Mouse (Mus musculus): ENCODE measurements around the gene Camk2b. TPM values are rescaled to one million over a fixed set of nuclear protein-coding genes. Genes with fewer than 3 reads are reported as not detected.
"Not testable (repeated sequence)": the region's sequence is repeated elsewhere in the genome, so short reads cannot be mapped to it uniquely, and the experiment has no call there.

Camk2b gene
- polyA plus RNA-seq, 1 experiment from 2014 or later, result 21.4 TPM

DNA sequence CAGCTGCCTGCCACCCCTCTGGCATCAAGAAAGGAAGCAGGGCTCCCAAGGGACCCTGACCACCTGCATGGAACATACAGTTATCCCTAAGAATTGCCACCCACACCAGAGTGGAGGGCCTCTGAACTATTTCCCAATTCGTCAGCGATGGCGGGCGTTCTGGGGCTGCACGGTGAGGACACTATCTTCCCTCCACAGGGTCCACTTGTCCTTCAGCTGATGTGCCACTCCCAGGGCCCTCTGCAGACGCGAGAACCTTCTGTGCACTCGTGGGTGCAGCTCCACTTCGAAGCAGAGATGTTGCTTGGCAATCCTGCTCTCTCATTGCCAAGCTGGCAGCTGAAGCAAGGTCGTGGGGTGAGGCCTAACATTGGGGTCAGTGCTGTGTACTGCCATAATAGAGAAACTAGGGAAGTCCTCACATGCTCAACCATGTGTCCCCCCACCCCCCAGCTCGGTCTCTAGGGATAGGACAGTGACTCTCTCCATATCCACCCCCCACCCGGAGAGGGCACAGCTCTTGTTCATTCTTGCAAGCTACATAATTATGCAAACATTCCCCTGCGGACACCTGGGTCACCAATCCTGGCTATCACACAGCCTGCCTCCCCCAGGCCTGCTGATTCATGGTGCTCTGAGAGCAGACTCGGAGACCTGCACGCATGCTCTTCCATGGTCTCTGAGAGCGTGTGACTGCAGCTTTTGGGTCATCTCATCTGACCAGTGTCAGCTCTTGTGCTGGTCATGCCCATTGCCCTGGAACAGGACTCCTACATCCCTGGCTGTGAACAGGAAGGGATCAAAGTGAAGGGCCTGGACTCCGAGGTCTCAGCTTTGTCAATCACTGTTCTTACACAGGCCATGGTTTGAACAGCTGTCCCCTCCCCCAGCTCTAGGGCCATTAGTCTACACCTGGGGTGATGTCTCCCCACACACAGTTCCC is 45.0 kb downstream of the Camk2b start:
- Histone ChIP-seq H3K9me3 (no peaks in the 10 kb centered on the region), H3K4me3 (no peak overlapping the region), H3K4me2 (replicated peaks) (no peak overlapping the region), H3K27ac (no peak overlapping the region), H3K9ac (no peak overlapping the region), H3K27me3 (replicated peaks) (no peaks in the 10 kb centered on the region), H3K4me1 (no peaks in the 10 kb centered on the region), H3K36me3 (no peaks in the 10 kb centered on the region)
- WGBS, result 77% methylated on average over 17 of the region's 17 CpGs
- ATAC-seq (ENCODE audit: low FRiP score, low read depth), result no peak

DNA sequence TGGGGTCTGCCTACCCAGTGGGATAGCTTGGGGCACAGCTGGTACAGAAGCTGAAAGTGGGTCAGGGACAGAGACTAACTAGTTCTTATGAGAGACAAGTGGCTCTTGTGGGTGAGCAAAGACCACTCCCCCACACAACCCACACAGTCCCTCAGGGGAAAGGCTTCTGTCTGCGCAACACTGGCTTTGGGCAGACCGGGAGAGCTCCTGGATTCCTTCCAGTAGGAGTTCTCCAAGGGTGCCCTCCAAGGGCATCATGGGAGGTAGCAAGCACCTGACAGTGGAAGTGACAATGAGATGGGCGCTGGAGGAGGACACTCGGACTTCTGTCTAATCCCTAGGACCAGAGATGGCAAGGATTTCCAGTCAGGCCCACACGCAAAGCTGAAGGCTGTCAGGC is 45.8 kb downstream of the Camk2b start:
- Histone ChIP-seq H3K9ac (no peak overlapping the region), H3K9me3 (no peaks in the 10 kb centered on the region), H3K27ac (no peak overlapping the region), H3K27me3 (replicated peaks) (no peaks in the 10 kb centered on the region), H3K4me3 (no peak overlapping the region), H3K4me2 (replicated peaks) (no peak overlapping the region), H3K36me3 (no peaks in the 10 kb centered on the region), H3K4me1 (no peaks in the 10 kb centered on the region)
- no peak for ATAC-seq (ENCODE audit: low FRiP score, low read depth)
- 91% methylated on average over 5 of the region's 5 CpGs for WGBS

DNA sequence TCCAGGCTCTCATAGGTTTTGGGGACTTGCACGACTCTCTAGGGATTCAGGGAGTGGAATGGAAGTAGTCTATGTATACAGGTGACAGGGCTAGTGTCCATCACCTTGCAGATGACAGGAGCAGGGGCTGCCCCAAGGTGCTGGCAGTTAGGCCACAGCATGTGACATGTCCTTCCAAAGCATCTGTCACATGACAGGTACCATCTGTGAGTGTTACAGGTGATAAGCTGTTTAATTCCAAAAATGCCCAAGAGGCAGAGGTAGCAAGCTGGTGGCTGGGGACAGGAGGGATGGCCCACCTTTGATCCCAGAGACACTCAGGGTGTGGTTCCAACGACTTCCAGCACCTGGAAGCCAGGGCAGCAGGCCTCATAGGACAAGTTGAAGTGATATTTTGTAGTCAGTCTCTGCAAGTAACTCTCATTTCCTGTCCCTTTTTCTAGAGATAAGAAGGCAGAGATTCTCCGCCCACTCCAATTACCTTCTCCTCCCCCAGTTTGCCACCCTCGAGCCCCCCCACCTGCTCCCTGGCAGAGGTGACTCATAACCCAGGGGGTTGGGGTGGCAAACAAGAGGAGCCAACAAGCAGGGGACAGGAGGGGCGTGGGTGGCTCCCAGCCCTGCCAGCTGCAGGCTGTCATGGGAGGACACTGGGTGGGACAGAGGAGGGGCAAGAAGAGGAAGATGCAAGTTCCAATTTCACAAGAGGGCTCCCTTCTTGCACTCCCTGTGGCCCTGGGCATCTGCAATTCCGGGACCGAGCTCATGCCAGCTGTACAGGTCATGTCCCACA is 47.7 kb downstream of the Camk2b start:
- Histone ChIP-seq H3K27ac (no peak overlapping the region), H3K4me2 (replicated peaks) (no peak overlapping the region), H3K4me1 (no peaks in the 10 kb centered on the region), H3K36me3 (no peaks in the 10 kb centered on the region), H3K9ac (no peak overlapping the region), H3K27me3 (replicated peaks) (no peaks in the 10 kb centered on the region), H3K9me3 (no peaks in the 10 kb centered on the region), H3K4me3 (no peak overlapping the region)
- ATAC-seq (ENCODE audit: low FRiP score, low read depth), result no peak
- 71% methylated on average over 7 of the region's 7 CpGs for whole genome bisulfite sequencing

DNA sequence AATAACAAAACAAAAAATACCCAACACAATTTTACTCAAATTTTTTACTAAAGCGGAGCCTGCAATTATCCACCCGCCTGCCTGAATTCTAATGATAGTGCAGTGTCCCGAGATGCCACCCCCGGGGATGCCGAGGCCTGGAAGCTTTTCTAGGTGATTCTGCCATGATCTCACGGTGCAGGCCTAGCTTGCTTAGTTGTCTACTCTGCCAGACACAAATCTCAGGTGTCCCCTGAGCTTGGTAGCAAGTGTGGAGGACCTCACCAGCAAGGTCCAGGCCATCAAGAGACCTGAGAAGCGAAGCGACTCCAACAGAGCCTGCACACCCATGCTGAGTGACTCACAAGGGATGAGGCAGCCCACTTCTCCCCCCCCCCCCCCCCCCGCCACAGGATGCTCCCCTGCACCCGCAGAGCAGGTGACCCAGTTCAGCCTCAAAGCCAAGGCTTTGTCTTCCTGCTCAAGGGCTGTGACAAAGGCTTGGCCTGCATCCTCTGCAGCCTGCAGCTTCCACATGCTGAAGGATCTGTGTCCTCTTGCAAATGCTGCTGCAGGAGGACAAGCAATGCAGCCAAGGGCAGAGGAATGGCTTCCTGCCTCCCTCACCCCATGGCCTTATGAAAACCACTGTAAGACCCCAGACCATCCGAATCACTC is 48.5 kb downstream of the Camk2b start:
- no peaks in the 10 kb centered on the region for H3K9me3 ChIP-seq
- no peak for ATAC-seq (ENCODE audit: low FRiP score, low read depth)
- no peak overlapping the region for H3K27ac ChIP-seq
- H3K4me2 ChIP-seq (replicated peaks), result no peak overlapping the region
- H3K9ac ChIP-seq, result no peak overlapping the region
- WGBS, result 70% methylated on average over 10 of the region's 11 CpGs
- H3K4me3 ChIP-seq, result no peak overlapping the region
- H3K36me3 ChIP-seq, result no peaks in the 10 kb centered on the region
- no peaks in the 10 kb centered on the region for H3K27me3 ChIP-seq (replicated peaks)
- no peaks in the 10 kb centered on the region for H3K4me1 ChIP-seq

DNA sequence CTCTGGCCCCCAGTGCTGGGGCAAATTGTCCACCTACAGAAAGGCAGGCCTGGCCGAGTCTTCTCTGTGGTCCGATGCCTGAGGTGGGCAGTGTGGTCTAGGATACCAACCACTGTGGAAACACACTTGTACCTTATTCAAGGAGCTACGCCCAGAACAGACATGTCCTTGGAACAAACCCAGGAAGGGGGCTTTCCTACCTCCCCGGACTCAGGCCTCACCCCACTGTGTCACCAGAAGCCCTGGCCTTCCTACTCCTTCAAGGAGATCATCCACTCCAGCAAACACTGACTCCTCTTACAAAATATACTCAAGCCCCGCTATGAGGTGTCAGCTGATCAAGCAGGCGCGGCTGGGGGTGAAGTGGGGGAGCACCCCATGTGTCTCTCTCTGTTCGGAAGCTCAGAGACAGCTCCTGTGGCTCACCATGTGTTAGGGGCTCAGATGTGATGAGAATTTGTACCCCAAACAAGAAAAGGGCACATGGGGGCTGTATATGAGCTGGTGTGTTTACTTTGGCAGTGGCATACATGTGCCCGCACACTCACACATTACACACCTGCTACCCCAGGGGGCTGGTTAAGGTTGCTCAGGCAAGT is 49.3 kb downstream of the Camk2b start:
- H3K4me1 ChIP-seq, result no peaks in the 10 kb centered on the region
- no peak overlapping the region for H3K4me3 ChIP-seq
- no peak overlapping the region for H3K9ac ChIP-seq
- H3K36me3 ChIP-seq, result no peaks in the 10 kb centered on the region
- no peaks in the 10 kb centered on the region for H3K9me3 ChIP-seq
- H3K27ac ChIP-seq, result no peak overlapping the region
- H3K27me3 ChIP-seq (replicated peaks), result no peaks in the 10 kb centered on the region
- no peak for ATAC-seq (ENCODE audit: low FRiP score, low read depth)
- H3K4me2 ChIP-seq (replicated peaks), result no peak overlapping the region
- 73% methylated on average over 9 of the region's 9 CpGs for WGBS

DNA sequence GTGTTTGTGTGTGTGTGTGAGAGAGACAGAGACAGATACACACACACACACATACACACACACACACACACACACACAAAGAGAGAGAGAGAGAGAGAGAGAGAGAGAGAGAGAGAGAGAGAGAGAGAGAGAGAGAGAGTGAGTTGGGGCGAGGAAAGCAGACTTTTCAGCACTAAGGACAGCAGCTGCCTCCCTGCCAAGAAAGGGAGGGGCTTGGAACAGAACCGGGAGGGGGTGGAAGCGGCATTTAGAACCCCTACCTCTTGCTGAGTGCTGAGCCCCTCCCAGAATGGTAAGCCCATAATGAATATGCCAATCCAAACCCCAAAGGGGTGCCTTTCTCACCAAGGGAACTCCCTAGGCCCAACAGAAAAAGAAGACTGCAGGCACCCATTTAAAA is 49.8 kb downstream of the Camk2b start:
- Histone ChIP-seq H3K4me1 (no peaks in the 10 kb centered on the region), H3K9ac (no peak overlapping the region), H3K9me3 (no peaks in the 10 kb centered on the region), H3K4me2 (replicated peaks) (no peak overlapping the region), H3K4me3 (no peak overlapping the region), H3K36me3 (no peaks in the 10 kb centered on the region), H3K27ac (no peak overlapping the region), H3K27me3 (replicated peaks) (no peaks in the 10 kb centered on the region)
- 0% methylated on average over 3 of the region's 3 CpGs for WGBS
- no peak for ATAC-seq (ENCODE audit: low FRiP score, low read depth)

DNA sequence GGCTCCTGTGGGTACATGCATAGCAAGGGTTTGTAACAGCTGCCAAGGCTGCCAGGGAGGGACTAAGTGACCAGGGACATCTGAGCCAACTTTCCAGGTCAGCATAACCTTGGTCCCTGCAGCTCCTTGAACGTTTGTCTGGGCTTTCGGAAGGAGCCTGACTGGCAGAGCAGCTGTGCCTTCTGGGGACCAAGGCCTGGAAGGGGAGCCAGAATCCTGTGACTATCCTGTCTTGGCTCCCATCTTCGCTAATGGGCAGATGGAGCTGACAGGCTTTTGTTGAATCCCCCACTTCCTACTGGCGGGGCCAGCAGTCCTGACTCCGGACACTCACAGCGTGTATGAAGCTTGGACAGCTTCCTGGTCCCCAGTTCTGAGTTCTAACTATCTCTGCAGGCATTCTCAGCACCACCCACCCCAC is 51.1 kb downstream of the Camk2b start:
- ATAC-seq (ENCODE audit: low FRiP score, low read depth), result no peak
- Histone ChIP-seq H3K27ac (no peak overlapping the region), H3K9me3 (no peaks in the 10 kb centered on the region), H3K27me3 (replicated peaks) (no peaks in the 10 kb centered on the region), H3K9ac (no peak overlapping the region), H3K36me3 (no peaks in the 10 kb centered on the region), H3K4me3 (no peak overlapping the region), H3K4me1 (no peaks in the 10 kb centered on the region), H3K4me2 (replicated peaks) (no peak overlapping the region)
- WGBS, result 76% methylated on average over 6 of the region's 6 CpGs

DNA sequence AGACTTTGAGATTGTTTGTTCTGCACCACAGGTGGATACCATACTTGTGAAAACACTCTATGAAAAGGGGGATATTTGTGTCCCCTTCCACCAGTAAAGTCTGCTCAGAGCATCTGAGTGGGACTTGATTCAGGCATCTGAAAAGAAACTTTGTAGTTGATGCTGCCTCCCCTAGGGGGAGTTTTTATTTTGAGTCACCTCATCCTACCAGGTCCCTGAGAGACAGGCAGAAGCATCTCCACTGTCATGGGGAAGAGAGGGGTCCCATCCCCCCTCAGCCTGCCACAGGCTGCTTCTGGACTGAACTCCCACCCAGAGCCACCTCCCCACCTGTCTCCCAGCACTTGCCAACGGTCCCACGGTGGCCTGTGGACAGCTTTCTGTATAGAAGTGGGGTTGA is 52.8 kb downstream of the Camk2b start:
- Histone ChIP-seq H3K27ac (no peak overlapping the region), H3K4me1 (no peaks in the 10 kb centered on the region), H3K36me3 (no peaks in the 10 kb centered on the region), H3K4me3 (no peak overlapping the region), H3K9me3 (no peaks in the 10 kb centered on the region), H3K9ac (no peak overlapping the region), H3K27me3 (replicated peaks) (no peaks in the 10 kb centered on the region), H3K4me2 (replicated peaks) (no peak overlapping the region)
- 61% methylated on average over 2 of the region's 2 CpGs for WGBS
- ATAC-seq (ENCODE audit: low FRiP score, low read depth), result no peak

DNA sequence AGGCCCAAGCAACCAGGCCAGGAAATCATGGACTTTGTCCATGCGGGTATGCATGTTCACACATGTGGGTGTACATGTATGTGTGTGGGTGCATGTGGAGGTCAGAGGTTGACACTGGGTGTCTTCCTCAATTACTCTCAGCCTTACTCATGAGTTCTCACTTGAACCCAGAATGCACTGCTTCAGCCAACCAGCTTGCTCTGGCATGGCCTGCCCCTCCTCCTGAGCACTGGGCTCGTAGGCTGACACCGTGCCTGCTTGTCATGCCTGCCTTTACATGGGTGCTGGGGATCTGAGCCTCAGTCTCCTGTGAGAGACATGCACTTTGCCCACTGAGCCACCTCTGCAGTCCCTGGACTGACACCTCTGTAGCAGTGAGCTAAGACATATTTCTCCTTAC is 54.3 kb downstream of the Camk2b start:
- WGBS, result 94% methylated on average over 3 of the region's 3 CpGs
- Histone ChIP-seq H3K4me1 (no peaks in the 10 kb centered on the region), H3K4me3 (no peak overlapping the region), H3K36me3 (no peaks in the 10 kb centered on the region), H3K9me3 (no peaks in the 10 kb centered on the region), H3K4me2 (replicated peaks) (no peak overlapping the region), H3K27ac (no peak overlapping the region), H3K27me3 (replicated peaks) (no peaks in the 10 kb centered on the region), H3K9ac (no peak overlapping the region)
- no peak for ATAC-seq (ENCODE audit: low FRiP score, low read depth)

DNA sequence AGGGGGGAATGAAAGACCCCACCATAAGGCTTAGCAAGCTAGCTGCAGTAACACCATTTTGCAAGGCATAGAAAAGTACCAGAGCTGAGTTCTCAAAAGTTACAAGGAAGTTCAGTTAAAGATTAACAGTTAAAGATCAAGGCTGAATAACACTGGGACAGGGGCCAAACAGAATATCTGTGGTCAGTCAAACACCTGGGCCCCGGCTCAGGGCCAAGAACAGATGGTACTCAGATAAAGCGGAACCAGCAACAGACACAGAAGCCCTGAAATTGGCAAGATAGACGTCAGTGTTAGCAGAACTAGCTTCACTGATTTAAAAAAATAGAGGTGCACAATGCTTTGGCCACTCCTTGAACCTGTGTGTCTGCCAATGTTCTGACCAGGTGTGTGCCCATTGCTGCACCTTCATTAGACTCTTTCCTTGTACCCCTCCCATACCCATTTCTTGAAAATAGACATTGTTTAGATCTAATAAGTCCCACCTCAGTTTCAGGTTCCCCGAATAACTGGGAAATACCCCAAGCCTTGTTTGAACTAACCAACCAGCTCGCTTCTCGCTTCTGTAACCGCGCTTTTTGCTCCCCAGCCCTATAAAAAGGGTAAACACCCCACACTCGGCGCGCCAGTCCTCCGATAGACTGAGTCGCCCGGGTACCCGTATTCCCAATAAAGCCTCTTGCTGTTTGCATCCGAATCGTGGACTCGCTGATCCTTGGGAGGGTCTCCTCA is 55.2 kb downstream of the Camk2b start:
- H3K36me3 ChIP-seq; H3K4me2 ChIP-seq (replicated peaks); H3K9me3 ChIP-seq; H3K9ac ChIP-seq; H3K4me1 ChIP-seq; H3K27me3 ChIP-seq (replicated peaks); H3K4me3 ChIP-seq; H3K27ac ChIP-seq; ATAC-seq (ENCODE audit: low FRiP score, low read depth): not testable (repeated sequence)
- 94% methylated on average over 3 of the region's 18 CpGs for WGBS

DNA sequence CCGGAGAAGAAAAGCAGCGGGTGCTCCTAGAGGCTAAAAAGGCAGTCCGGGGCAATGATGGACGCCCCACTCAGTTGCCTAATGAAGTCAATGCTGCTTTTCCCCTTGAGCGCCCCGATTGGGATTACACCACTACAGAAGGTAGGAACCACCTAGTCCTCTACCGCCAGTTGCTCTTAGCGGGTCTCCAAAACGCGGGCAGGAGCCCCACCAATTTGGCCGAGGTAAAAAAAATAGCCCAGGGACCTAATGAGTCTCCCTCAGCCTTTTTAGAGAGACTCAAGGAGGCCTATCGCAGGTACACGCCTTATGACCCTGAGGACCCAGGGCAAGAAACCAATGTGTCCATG is 58.4 kb downstream of the Camk2b start:
- Histone ChIP-seq H3K4me3 (peak overlapping the region; percentile 26; the same call in 1 of the 2 replicates), H3K27me3 (replicated peaks) (peaks cover 16% of the 10 kb centered on the region; the same call in 1 of the 2 replicates), H3K9ac (0 out of 2 replicates have a peak overlapping the region, but pooled peaks have one; percentile 38), H3K4me2 (replicated peaks) (peak overlapping the region; percentile 59)
- not testable (repeated sequence) for H3K9me3 ChIP-seq; H3K36me3 ChIP-seq; H3K27ac ChIP-seq; ATAC-seq (ENCODE audit: low FRiP score, low read depth); H3K4me1 ChIP-seq
- WGBS, result 24% methylated on average over 13 of the region's 13 CpGs

All from neural tube, embryonic 12.5 days (tissue).